Mouse (Mus musculus): ENCODE results near the gene B3galt4. TPM values are rescaled to one million over a fixed set of nuclear protein-coding genes. Genes with fewer than 3 reads are reported as not detected.

B3galt4 gene
- polyA plus RNA-seq, 1 experiment from 2014 or later = 15.2 TPM

- TF ChIP-seq CTCF (IDR thresholded peaks at IDR 0.05; ENCODE audit: low read depth) = peak; percentile 51
- peak; percentile 48 for TF ChIP-seq EP300 (optimal IDR thresholded peaks at IDR 0.05)
- H3K36me3 ChIP-seq (ENCODE audit: control insufficient read depth, insufficient read depth, low read length) = peaks cover 12% of the 10 kb centered on the region
- H3K4me3 ChIP-seq (ENCODE audit: low read depth, low read length) = peak within 1 kb of the TSS; percentile 84
- H3K27ac ChIP-seq (replicated peaks) = peak within 1 kb of the TSS; percentile 93
- H3K9ac ChIP-seq (ENCODE audit: low read length) = peak within 1 kb of the TSS; percentile 82
- peak; percentile 95 for DNase-seq (ENCODE audit: low spot score)
- 0 out of 2 replicates have a peak, but pooled peaks cover 3% of the 10 kb centered on the region for H3K4me1 ChIP-seq (replicated peaks; ENCODE audit: control insufficient read depth, insufficient read depth)
- peak within 1 kb of the TSS; percentile 100 for H3K4me2 ChIP-seq (replicated peaks; ENCODE audit: low read depth)
- no peaks in the 10 kb centered on the region for H3K27me3 ChIP-seq (ENCODE audit: control insufficient read depth, insufficient read depth, low read length)
- no peaks in the 10 kb centered on the region for H3K9me3 ChIP-seq (ENCODE audit: control insufficient read depth, low read length)
- under 1% methylated on average over 65 of the region's 80 CpGs for WGBS
- ATAC-seq (ENCODE audit: low FRiP score, low TSS enrichment) = peak; percentile 87
Measured at GRCm38 (mm10) chr17:33929371-33930279, 21.7 kb downstream of the B3galt4 start, which contains the start of gene Rgl2. TSS of gene Rgl2 (plus strand) at chr17:33929543.

GRCm38 (mm10) chr17:33928251-33928947 lies 22.9 kb downstream of the B3galt4 start:
- Histone ChIP-seq H3K27me3 (ENCODE audit: control insufficient read depth, insufficient read depth, low read length) (no peaks in the 10 kb centered on the region), H3K9me3 (ENCODE audit: control insufficient read depth, low read length) (no peaks in the 10 kb centered on the region), H3K27ac (replicated peaks) (no peak overlapping the region), H3K36me3 (ENCODE audit: control insufficient read depth, insufficient read depth, low read length) (peaks cover 12% of the 10 kb centered on the region), H3K4me2 (replicated peaks; ENCODE audit: low read depth) (peak overlapping the region; percentile 100), H3K4me1 (replicated peaks; ENCODE audit: control insufficient read depth, insufficient read depth) (0 out of 2 replicates have a peak, but pooled peaks cover 3% of the 10 kb centered on the region), H3K9ac (ENCODE audit: low read length) (peak overlapping the region; percentile 82; the same call in 1 of the 2 replicates), H3K4me3 (ENCODE audit: low read depth, low read length) (peak overlapping the region; percentile 84)
- 58% methylated on average over 21 of the region's 21 CpGs for WGBS
- DNase-seq (ENCODE audit: low spot score) (no peak), ATAC-seq (ENCODE audit: low FRiP score, low TSS enrichment) (no peak)
- TF ChIP-seq CTCF (IDR thresholded peaks at IDR 0.05; ENCODE audit: low read depth) = no peak
- TF ChIP-seq EP300 (optimal IDR thresholded peaks at IDR 0.05) = no peak

DNA sequence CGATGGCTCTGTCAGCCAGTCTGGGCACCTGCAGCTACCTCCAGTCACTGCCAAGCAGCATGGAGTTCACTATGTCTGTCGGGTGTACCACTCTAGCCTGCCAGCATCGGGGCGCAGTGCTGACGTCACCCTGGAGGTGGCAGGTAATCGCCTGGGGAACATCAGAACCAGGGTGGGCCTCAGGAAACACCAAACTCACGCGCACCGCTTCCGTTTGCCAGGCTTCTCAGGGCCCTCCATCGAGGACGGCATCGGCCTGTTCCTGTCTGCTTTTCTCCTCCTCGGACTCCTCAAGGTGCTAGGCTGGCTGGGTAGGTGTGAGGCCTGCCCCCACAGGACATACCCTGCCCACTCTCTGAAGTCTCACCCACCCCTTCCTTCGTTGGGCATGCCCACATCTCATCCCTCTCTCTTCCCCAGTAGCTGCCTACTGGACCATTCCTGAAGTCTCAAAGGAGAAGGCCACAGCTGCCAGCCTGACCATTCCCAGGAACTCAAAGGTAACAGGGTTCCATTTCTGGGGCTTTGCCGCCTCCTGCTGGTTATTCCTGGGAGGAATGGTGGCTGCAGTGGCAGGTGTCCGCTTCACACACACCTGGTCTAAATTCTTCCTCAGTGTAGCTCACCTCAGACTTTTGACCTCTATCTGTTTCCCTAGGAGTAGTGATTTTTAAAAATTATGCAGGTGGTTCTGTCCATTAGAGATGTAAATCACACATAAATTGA lies 24.9 kb downstream of the B3galt4 start:
- Histone ChIP-seq H3K4me1 (replicated peaks; ENCODE audit: control insufficient read depth, insufficient read depth) (0 out of 2 replicates have a peak, but pooled peaks cover 3% of the 10 kb centered on the region), H3K9me3 (ENCODE audit: control insufficient read depth, low read length) (no peaks in the 10 kb centered on the region), H3K27me3 (ENCODE audit: control insufficient read depth, insufficient read depth, low read length) (no peaks in the 10 kb centered on the region), H3K27ac (replicated peaks) (no peak overlapping the region), H3K36me3 (ENCODE audit: control insufficient read depth, insufficient read depth, low read length) (peaks cover 9% of the 10 kb centered on the region; the same call in 1 of the 2 replicates), H3K4me2 (replicated peaks; ENCODE audit: low read depth) (no peak overlapping the region), H3K9ac (ENCODE audit: low read length) (no peak overlapping the region), H3K4me3 (ENCODE audit: low read depth, low read length) (no peak overlapping the region)
- TF ChIP-seq CTCF (IDR thresholded peaks at IDR 0.05; ENCODE audit: low read depth) = peak; percentile 70
- TF ChIP-seq EP300 (optimal IDR thresholded peaks at IDR 0.05) = no peak
- WGBS = 72% methylated on average over 17 of the region's 17 CpGs
- no peak for ATAC-seq (ENCODE audit: low FRiP score, low TSS enrichment)
- peak; percentile 77 for DNase-seq (ENCODE audit: low spot score)

GRCm38 (mm10) chr17:33925406-33926116 lies 25.7 kb downstream of the B3galt4 start:
- H3K9me3 ChIP-seq (ENCODE audit: control insufficient read depth, low read length) = no peaks in the 10 kb centered on the region
- H3K4me1 ChIP-seq (replicated peaks; ENCODE audit: control insufficient read depth, insufficient read depth) = 0 out of 2 replicates have a peak, but pooled peaks cover 3% of the 10 kb centered on the region
- no peak overlapping the region for H3K9ac ChIP-seq (ENCODE audit: low read length)
- DNase-seq (ENCODE audit: low spot score) (peak; percentile 15), ATAC-seq (ENCODE audit: low FRiP score, low TSS enrichment) (no peak)
- H3K4me3 ChIP-seq (ENCODE audit: low read depth, low read length) = no peak overlapping the region
- H3K4me2 ChIP-seq (replicated peaks; ENCODE audit: low read depth) = no peak overlapping the region
- 83% methylated on average over 21 of the region's 21 CpGs for WGBS
- H3K27ac ChIP-seq (replicated peaks) = no peak overlapping the region
- peak; percentile 47 for TF ChIP-seq CTCF (IDR thresholded peaks at IDR 0.05; ENCODE audit: low read depth)
- TF ChIP-seq EP300 (optimal IDR thresholded peaks at IDR 0.05) = no peak
- peaks cover 9% of the 10 kb centered on the region; the same call in 1 of the 2 replicates for H3K36me3 ChIP-seq (ENCODE audit: control insufficient read depth, insufficient read depth, low read length)
- no peaks in the 10 kb centered on the region for H3K27me3 ChIP-seq (ENCODE audit: control insufficient read depth, insufficient read depth, low read length)

Measured in stomach, postnatal 0 days (tissue).